Mouse (Mus musculus) brain, embryonic 14.5 days (tissue): ENCODE measurements at regions not wholly inside any gene's neighbourhood (a gene's known extent, or its start where the extent isn't known, plus 50 kb on each side); places are given as distances from the start of the nearest gene placed in this dataset.

Experiments used
- CTCF ChIP-seq: fragments of 200-500 bp; IDR thresholded peaks from 2 replicates; pipeline ENCODE4 v1.5.1; 2012; ENCODE audit warnings: inconsistent platforms, mild to moderate bottlenecking, moderate library complexity, borderline replicate concordance; ENCODE audit not compliant: insufficient read depth, insufficient read length; ENCODE audit errors: extremely low read depth
- POLR2A ChIP-seq: fragments of 200-500 bp; IDR thresholded peaks from 2 replicates; pipeline ENCODE4 v1.6.1; 2012; ENCODE audit warnings: mild to moderate bottlenecking, inconsistent platforms, borderline replicate concordance; ENCODE audit not compliant: poor library complexity, insufficient read depth, insufficient read length, severe bottlenecking; ENCODE audit errors: extremely low read depth

DNA sequence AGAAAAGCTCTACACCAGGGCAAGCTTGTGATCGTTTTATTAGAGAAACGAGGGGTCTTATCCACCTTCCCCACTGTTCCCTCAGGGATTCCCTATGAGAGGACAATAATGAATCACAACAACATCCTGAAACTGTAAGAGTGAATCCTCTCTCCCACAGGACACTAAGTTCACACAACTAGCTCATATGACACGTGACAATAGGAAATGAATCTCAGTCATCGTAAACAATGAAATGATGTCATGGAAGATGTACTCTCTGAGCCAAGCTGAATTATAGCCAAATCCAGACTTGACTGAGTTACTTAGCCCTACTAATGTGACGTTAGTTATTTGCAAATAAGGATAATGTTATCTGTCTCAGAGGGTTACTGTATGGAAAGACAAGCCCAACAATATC is 54.6 kb upstream of the Ccn6 start:
- TF ChIP-seq POLR2A (no peak), CTCF (no peak)
